14 mouse cellular contexts compared by ENCODE assay signal in genomic region chr4:120819871-120820270, GRCm38 (mm10). TPM values are rescaled to one million over a fixed set of nuclear protein-coding genes. Genes with fewer than 3 reads are reported as not detected.
"Had no signal": no experiment of that assay in that cellular context is flagged by ENCODE, and none has a peak within 500 bp of the region (broad histone marks: within the 10 kb centered on the region; RNA-seq: fewer than 3 reads in every experiment).

No protein-coding gene starts in this region.

- H3K36me3 ChIP-seq: kidney, embryonic 15.5 days; limb, embryonic 15.5 days; liver, embryonic 13.5 days; midbrain, embryonic 12.5 days had no signal

- H3K9me3 ChIP-seq: kidney, embryonic 15.5 days; limb, embryonic 15.5 days; liver, embryonic 13.5 days; midbrain, embryonic 12.5 days had no signal

- H3K4me2 ChIP-seq: kidney, embryonic 15.5 days; limb, embryonic 15.5 days; liver, embryonic 13.5 days; midbrain, embryonic 12.5 days had no signal

- H3K4me3 ChIP-seq: kidney, embryonic 15.5 days; left cerebral cortex, adult 2 months; limb, embryonic 15.5 days; liver, embryonic 13.5 days; midbrain, embryonic 12.5 days had no signal

- H3K9ac ChIP-seq: kidney, embryonic 15.5 days; limb, embryonic 15.5 days; liver, embryonic 13.5 days; liver, postnatal 0 days; midbrain, embryonic 12.5 days had no signal

- H3K27ac ChIP-seq: kidney, embryonic 15.5 days; left cerebral cortex, adult 2 months; limb, embryonic 15.5 days; liver, embryonic 13.5 days; midbrain, embryonic 12.5 days had no signal

- ATAC-seq: inflammation-experienced regulatory T-cells, adult 6 months; liver, postnatal 0 days; midbrain, embryonic 16.5 days had no signal

- DNase-seq: kidney, adult 18-20 months; kidney, postnatal 25 days; liver, embryonic 13.5 days; liver, postnatal 0 days; right cerebral cortex, adult 18-20 months; right cerebral cortex, postnatal 25 days; thymus, postnatal 36 days had no signal

- H3K27me3 ChIP-seq: kidney, embryonic 15.5 days; limb, embryonic 15.5 days; liver, embryonic 13.5 days; midbrain, embryonic 12.5 days had no signal

RNA-seq across cellular contexts. Expression of gene Rims3, which starts 34.7 kb away (rescaled TPM):
- total RNA-seq: megakaryocyte-erythroid progenitor cell, adult 5-6 weeks had no signal
